In the genomic region with DNA sequence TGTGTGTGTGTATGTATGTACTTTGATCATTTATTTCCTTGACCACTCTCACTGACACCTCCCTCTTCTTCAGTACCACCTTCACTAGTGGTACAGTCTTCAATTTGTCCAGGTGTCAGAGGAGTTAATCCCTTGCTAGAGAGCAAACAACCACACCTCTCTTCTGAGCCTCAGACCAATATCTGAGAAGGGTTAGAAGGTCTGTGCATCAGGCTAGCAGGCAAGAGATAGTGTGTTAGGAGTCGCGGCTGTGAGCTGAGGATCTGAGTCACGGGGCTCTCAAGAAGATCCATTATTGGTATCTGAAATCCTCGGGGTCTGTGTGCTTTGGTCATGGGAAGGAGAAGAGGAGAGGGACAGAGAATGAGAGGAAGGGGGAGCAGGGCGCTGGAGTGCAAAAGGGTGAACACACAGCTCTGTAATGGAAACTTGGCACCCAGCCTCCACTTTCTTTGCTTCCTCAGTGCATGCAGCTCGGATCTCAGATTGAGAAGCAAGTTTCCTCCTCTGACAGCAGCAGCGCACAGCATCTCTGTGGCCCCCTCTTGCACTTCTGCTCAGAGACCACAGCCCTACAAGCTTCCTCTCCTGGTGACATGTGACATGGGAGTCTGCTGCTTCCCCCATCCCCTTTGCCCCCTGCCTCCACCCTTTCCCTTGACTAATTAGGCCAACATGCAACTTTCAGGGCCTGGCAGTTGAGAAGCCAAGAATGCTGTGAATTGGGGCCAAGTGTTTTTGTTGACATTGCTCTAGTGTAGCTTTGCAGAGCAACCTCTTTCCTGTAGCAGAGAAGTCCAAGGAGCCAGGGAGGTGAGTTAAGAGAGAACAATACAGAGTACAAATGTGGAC, we compare ENCODE assay signal across 9 mouse cellular contexts.
A peak's percentile ranks its signal among the peaks of the same experiment; 100 is the strongest.
DNase-seq lines count a peak whose midpoint lies in the region; ATAC-seq and TF ChIP-seq lines count a peak whose summit lies in the region.
"Had no signal": no experiment of that assay in that cellular context is flagged by ENCODE, and none has a peak within 500 bp of the region (broad histone marks: within the 10 kb centered on the region; RNA-seq: fewer than 3 reads in every experiment).

No protein-coding gene starts in this region.

- H3K27me3 ChIP-seq in cerebellum, adult 2 months (ENCODE audit: control insufficient read depth, insufficient read depth, low read length) = no peaks in the 10 kb centered on the region; the same call in 1 of the 2 replicates
- H3K27me3 ChIP-seq in forebrain, postnatal 0 days (ENCODE audit: insufficient read depth, low read length) = no peaks in the 10 kb centered on the region
- no peaks in the 10 kb centered on the region for H3K27me3 ChIP-seq in heart, postnatal 0 days (ENCODE audit: control insufficient read depth, insufficient read depth, low read length)
- no peaks in the 10 kb centered on the region for H3K27me3 ChIP-seq in stomach, embryonic 15.5 days (replicated peaks)

- no peak for ATAC-seq in forebrain, postnatal 0 days
- ATAC-seq in heart, postnatal 0 days (ENCODE audit: insufficient read depth, low read depth) = peak; percentile 71
- peak; percentile 63; the same call in 1 of the 2 replicates for ATAC-seq in stomach, embryonic 15.5 days (ENCODE audit: insufficient read depth, low FRiP score, low read depth)

- TF ChIP-seq POLR2A in cerebellum, adult 2 months (IDR thresholded peaks at IDR 0.05; ENCODE audit: borderline replicate concordance, insufficient read depth, low read length) = no peak

- no peak overlapping the region for H3K4me2 ChIP-seq in forebrain, postnatal 0 days (ENCODE audit: low read depth)
- H3K4me2 ChIP-seq in heart, postnatal 0 days (ENCODE audit: low read depth, low read length) = peak overlapping the region; percentile 31; the same call in 1 of the 2 replicates
- H3K4me2 ChIP-seq in stomach, embryonic 15.5 days = peak overlapping the region; percentile 6; the same call in 1 of the 2 replicates

- H3K9me3 ChIP-seq in forebrain, postnatal 0 days (ENCODE audit: low read length) = no peaks in the 10 kb centered on the region
- H3K9me3 ChIP-seq in heart, postnatal 0 days (replicated peaks; ENCODE audit: control insufficient read depth, low read length) = no peaks in the 10 kb centered on the region
- no peaks in the 10 kb centered on the region for H3K9me3 ChIP-seq in stomach, embryonic 15.5 days

- H3K4me3 ChIP-seq in cerebellum, adult 2 months (replicated peaks; ENCODE audit: insufficient read depth, low read depth, low read length) = no peak overlapping the region
- H3K4me3 ChIP-seq in forebrain, postnatal 0 days (ENCODE audit: low read depth, low read length) = no peak overlapping the region
- H3K4me3 ChIP-seq in heart, postnatal 0 days (ENCODE audit: low read depth, low read length) = no peak overlapping the region
- no peak overlapping the region for H3K4me3 ChIP-seq in stomach, embryonic 15.5 days (replicated peaks)
- H3K4me3 ChIP-seq: erythroblast, embryonic 14.5 days had no signal

- H3K4me1 ChIP-seq in cerebellum, adult 2 months (ENCODE audit: control insufficient read depth, insufficient read depth, low read length) = no peaks in the 10 kb centered on the region; the same call in 1 of the 2 replicates
- no peaks in the 10 kb centered on the region for H3K4me1 ChIP-seq in forebrain, postnatal 0 days (ENCODE audit: insufficient read depth)
- peaks cover 27% of the 10 kb centered on the region for H3K4me1 ChIP-seq in heart, postnatal 0 days (ENCODE audit: control insufficient read depth, insufficient read depth)
- peaks cover 18% of the 10 kb centered on the region for H3K4me1 ChIP-seq in stomach, embryonic 15.5 days

- H3K36me3 ChIP-seq in forebrain, postnatal 0 days (ENCODE audit: insufficient read depth) = no peaks in the 10 kb centered on the region
- H3K36me3 ChIP-seq in heart, postnatal 0 days (replicated peaks; ENCODE audit: control insufficient read depth, insufficient read depth, low read length) = no peaks in the 10 kb centered on the region
- no peaks in the 10 kb centered on the region for H3K36me3 ChIP-seq in stomach, embryonic 15.5 days

- DNase-seq in cerebellum, adult 2 months = peak; percentile 19 to 24
- no peak for DNase-seq in cerebellum, adult 8-10 months
- DNase-seq in CD4-positive, CD25-positive, alpha-beta regulatory T cell, adult 2 months (ENCODE audit: low read depth, low spot score) = peak; percentile 50
- DNase-seq in forebrain, postnatal 0 days = peak; percentile 12
- DNase-seq in heart, postnatal 0 days (ENCODE audit: low spot score) = peak; percentile 82
- DNase-seq in kidney, postnatal 4 days = peak; percentile 69 to 78
- DNase-seq in lung, adult 18-20 months = peak; percentile 71 to 75

- H3K9ac ChIP-seq in forebrain, postnatal 0 days = no peak overlapping the region
- H3K9ac ChIP-seq in heart, postnatal 0 days (replicated peaks; ENCODE audit: low read depth, low read length) = no peak overlapping the region
- H3K9ac ChIP-seq in stomach, embryonic 15.5 days = no peak overlapping the region

- TF ChIP-seq EP300 in heart, postnatal 0 days (IDR thresholded peaks at IDR 0.05; ENCODE audit: low read depth) = no peak

- no peak for TF ChIP-seq CTCF in cerebellum, adult 2 months (IDR thresholded peaks at IDR 0.05; ENCODE audit: borderline replicate concordance, insufficient read depth, low read depth, low read length)
- TF ChIP-seq CTCF in forebrain, postnatal 0 days (IDR thresholded peaks at IDR 0.05; ENCODE audit: low read depth) = no peak
- TF ChIP-seq CTCF in heart, postnatal 0 days (IDR thresholded peaks at IDR 0.05; ENCODE audit: low read depth) = no peak

- WGBS in cerebellum, adult 2 months = 53% methylated on average over 7 of the region's 7 CpGs
- WGBS in forebrain, postnatal 0 days = 58% methylated on average over 7 of the region's 7 CpGs
- 1% methylated on average over 7 of the region's 7 CpGs for WGBS in heart, postnatal 0 days
- WGBS in stomach, embryonic 15.5 days = 20% methylated on average over 7 of the region's 7 CpGs

- H3K27ac ChIP-seq in cerebellum, adult 2 months (ENCODE audit: insufficient read depth, low read length) = no peak overlapping the region
- no peak overlapping the region for H3K27ac ChIP-seq in forebrain, postnatal 0 days (ENCODE audit: low read depth, low read length)
- H3K27ac ChIP-seq in heart, postnatal 0 days (ENCODE audit: low read depth) = peak overlapping the region; percentile 64
- peak overlapping the region; percentile 40; the same call in 1 of the 2 replicates for H3K27ac ChIP-seq in stomach, embryonic 15.5 days

Comparison
In these comparisons a context has a peak if more than half of its experiments do, and no peak if none do; other contexts are left out.
1. H3K27ac ChIP-seq: peak in heart, postnatal 0 days (single experiment) and stomach, embryonic 15.5 days (single experiment); none in cerebellum, adult 2 months (single experiment) and forebrain, postnatal 0 days (single experiment).